Mouse (Mus musculus): ENCODE data around the gene Prss34.

DNA sequence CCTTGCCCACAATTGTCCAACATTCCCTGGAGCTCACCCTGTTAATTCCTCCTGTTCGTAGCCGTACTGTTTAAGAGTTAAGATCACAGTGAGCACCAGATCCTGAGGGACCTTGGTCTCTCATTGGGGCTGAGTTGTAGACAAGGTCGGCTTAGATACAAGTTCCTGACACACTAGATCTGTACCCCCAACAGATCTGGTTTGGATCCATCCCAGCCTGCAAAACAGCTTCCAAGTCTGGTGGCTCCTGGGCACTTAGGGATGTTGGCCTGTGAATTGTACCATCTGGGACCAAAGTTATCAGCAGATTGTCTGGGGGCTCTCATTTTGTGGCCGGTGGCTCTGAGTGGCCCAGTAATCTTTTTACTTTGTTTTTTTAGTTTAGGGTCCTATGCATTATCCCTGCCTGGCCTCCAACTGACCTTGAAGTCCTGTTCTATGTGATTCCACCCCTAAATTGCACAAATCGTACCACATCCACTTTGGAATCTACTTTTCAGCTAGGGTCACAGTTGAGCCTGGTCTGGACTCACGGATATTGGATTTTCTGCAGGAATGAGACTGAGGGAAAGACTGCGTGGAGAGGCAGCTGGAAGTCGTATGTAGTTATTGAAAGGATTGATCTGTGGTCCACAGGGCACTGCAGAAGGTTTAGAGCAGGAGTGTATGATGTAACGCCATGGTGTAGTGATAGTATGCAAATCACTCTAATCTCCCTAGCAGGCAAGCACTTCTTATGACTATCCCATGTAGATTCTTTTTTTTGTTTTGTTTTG lies 23.4 kb upstream of the Prss34 start, which contains the start of gene Ube2i:
- TF ChIP-seq EP300 (IDR thresholded peaks at IDR 0.05; ENCODE audit: insufficient read depth, low read depth, low read length) = no peak
- no peak for TF ChIP-seq POLR2A (IDR thresholded peaks at IDR 0.05; ENCODE audit: insufficient read depth, low read length)
- no peak for TF ChIP-seq CTCF (IDR thresholded peaks at IDR 0.05; ENCODE audit: low read depth, low read length)

All from ES-Bruce4 (cell line).